Mouse (Mus musculus) adrenal gland, adult 18-20 months (tissue): ENCODE data around the gene Flnb. TPM values are rescaled to one million over a fixed set of nuclear protein-coding genes. Genes with fewer than 3 reads are reported as not detected.

ENCODE experiments used
- DNase-seq, 2 experiments: peaks; one replicate each; pipeline ENCODE4 v3.0.0; 2021 to 2022; ENCODE audit warnings: low spot score in 2 of 2
- total RNA-seq, 2 experiments: library from RNA; stranded (reverse); gene quantifications; 1 replicate in 1 of 2; 2 replicates in 1 of 2; pipeline ENCODE4 v1.2.3; 2021

The Flnb gene
- total RNA-seq, 2 experiments from 2014 or later, result 56.1 to 56.8 TPM

GRCm38 (mm10) chr14:7941413-7941812 lies 123.7 kb downstream of the Flnb start:
- DNase-seq, result no peak

- DNase-seq, result peak; percentile 46 to 47
Measured at GRCm38 (mm10) chr14:7943101-7943800, 125.5 kb downstream of the Flnb start.

- DNase-seq, result no peak
Measured at GRCm38 (mm10) chr14:7943801-7944135, 126.0 kb downstream of the Flnb start.

GRCm38 (mm10) chr14:7944349-7945039 lies 126.7 kb downstream of the Flnb start:
- no peak for DNase-seq

- no peak for DNase-seq
Measured at GRCm38 (mm10) chr14:7945261-7945660, 127.5 kb downstream of the Flnb start.

- DNase-seq, result no peak
Measured at GRCm38 (mm10) chr14:7951234-7951633, 133.5 kb downstream of the Flnb start.

GRCm38 (mm10) chr14:7952610-7953254 lies 135.0 kb downstream of the Flnb start:
- DNase-seq, result no peak

- DNase-seq, result no peak
Measured at GRCm38 (mm10) chr14:7954071-7954471, 136.3 kb downstream of the Flnb start.

- no peak for DNase-seq
Measured at GRCm38 (mm10) chr14:7956427-7956826, 138.7 kb downstream of the Flnb start.

- DNase-seq, result no peak
Measured at GRCm38 (mm10) chr14:7957049-7957448, 139.3 kb downstream of the Flnb start, which contains the start of gene Gm45521. Gene Gm45521 (plus strand): TSS chr14:7957288.

GRCm38 (mm10) chr14:7960616-7961015 lies 142.9 kb downstream of the Flnb start:
- no peak for DNase-seq

GRCm38 (mm10) chr14:7961714-7962113 lies 144.0 kb downstream of the Flnb start:
- DNase-seq, result no peak

GRCm38 (mm10) chr14:7962626-7963025 lies 144.9 kb downstream of the Flnb start:
- no peak for DNase-seq

GRCm38 (mm10) chr14:7963160-7963559 lies 145.4 kb downstream of the Flnb start:
- no peak for DNase-seq

GRCm38 (mm10) chr14:7964219-7964889 lies 146.6 kb downstream of the Flnb start:
- peak; percentile 48 to 75 for DNase-seq

- DNase-seq, result no peak
Measured at GRCm38 (mm10) chr14:7971889-7972493, 154.2 kb downstream of the Flnb start.

GRCm38 (mm10) chr14:7974643-7975042 lies 156.9 kb downstream of the Flnb start:
- DNase-seq, result no peak

- DNase-seq, result no peak
Measured at GRCm38 (mm10) chr14:7975177-7975576, 157.4 kb downstream of the Flnb start.

GRCm38 (mm10) chr14:7977471-7977870 lies 159.7 kb downstream of the Flnb start:
- DNase-seq, result no peak

GRCm38 (mm10) chr14:7978183-7978582 lies 160.4 kb downstream of the Flnb start:
- DNase-seq, result no peak

- DNase-seq, result no peak
Measured at GRCm38 (mm10) chr14:7981226-7981625, 163.5 kb downstream of the Flnb start.
